Mouse (Mus musculus) brown adipose tissue, adult 24 weeks (tissue): Measurements from ENCODE around the gene Ddost. TPM values are rescaled to one million over a fixed set of nuclear protein-coding genes. Genes with fewer than 3 reads are reported as not detected.
A peak's percentile ranks its signal among the peaks of the same experiment; 100 is the strongest.

Experiments used
- H3K27ac ChIP-seq: fragments of 200-500 bp; replicated peaks from 2 replicates; pipeline ENCODE4 v1.5.1; 2012; ENCODE audit warnings: low read depth, mild to moderate bottlenecking, low read length
- H3K4me1 ChIP-seq: fragments of 200-500 bp; 2 replicates; pipeline ENCODE4 v1.6.1; 2012; ENCODE audit warnings: low read length, mixed read lengths; ENCODE audit not compliant: control insufficient read depth, insufficient read depth, insufficient read length
- H3K4me3 ChIP-seq: fragments of 200-500 bp; 2 replicates; pipeline ENCODE4 v1.5.1; 2012; ENCODE audit warnings: low read depth, mild to moderate bottlenecking, low read length, moderate library complexity; ENCODE audit not compliant: insufficient read depth
- polyA plus RNA-seq: library from polyadenylated mRNA; stranded (reverse); fragments of >200 nt; gene quantifications from 2 replicates; pipeline ENCODE4 v1.2.4, GENCODE M21; 2012; ENCODE audit not compliant: missing spikeins, insufficient read depth, insufficient read length

Gene Ddost
- polyA plus RNA-seq, result 39.1 and 40.6 TPM in 2 replicates

DNA sequence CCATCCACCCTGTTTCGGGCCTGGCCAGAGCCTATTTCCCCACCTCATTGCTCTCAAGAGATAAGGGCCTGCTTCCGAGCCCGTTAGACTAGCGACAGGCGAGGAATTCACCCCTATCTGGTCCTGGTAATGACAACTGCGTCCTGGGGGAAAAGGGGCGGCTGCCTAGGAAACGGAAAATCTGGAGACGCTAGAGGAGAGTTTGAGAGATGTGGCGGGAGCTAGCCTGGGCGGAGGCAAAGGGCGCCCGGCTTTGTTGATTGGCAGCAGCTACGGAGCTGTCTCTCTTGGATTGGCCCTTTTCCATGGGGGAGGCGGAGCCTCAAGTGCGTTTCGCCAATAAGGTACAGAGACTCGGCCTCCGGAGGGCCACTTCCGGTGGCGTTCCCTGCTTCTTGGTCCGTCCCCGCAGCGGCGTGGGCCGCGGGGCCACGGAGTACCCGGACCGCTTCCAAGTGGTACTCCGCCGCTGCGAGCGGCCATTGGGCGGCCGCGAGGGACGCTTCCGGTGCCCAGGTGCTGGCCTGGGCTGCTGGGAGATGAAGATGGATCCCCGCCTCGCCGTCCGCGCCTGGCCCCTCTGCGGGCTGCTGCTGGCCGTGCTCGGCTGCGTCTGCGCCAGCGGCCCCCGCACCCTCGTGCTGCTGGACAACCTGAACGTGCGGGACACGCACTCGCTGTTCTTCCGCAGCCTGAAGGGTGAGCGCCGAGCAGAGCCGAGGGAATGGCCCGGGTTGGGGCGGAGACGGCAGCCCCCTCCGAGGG is at the start of gene Ddost:
TSS of gene Ddost (plus strand) at position 391 of the 765 bp plus-strand sequence.
- no peak within 1 kb of the TSS for H3K27ac ChIP-seq
- peak within 1 kb of the TSS; percentile 81 for H3K4me3 ChIP-seq
- 0 out of 2 replicates have a peak, but pooled peaks cover 6% of the 10 kb centered on the region for H3K4me1 ChIP-seq

DNA sequence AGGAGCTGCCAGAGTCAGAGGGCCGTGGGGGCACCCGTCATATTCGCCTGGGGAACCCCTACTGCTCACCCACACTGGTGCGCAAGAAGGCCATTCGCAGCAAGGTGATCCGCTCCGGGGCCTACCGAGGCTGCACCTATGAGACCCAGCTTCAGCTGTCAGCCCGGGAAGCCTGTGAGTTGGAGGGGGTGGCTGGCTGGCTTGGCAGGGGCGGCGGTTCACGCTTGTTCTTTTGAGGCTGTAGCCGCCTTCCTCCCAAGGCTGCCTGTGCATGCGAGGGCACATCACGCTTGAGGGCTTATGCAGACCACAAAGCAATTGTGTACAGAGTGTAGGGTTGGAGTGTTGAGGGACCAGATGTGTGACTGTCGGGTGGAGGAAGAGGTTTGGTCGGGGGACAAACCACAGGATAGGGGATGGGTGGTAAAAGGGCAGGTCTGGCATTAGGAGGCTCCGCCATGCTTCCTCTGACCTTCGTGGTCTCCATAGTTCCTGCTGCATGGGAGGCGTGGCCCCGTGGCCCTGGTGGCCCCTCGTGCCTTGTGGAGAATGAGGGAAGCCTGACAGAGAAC is 47.3 kb upstream of the Ddost start:
- H3K4me1 ChIP-seq, result no peaks in the 10 kb centered on the region; the same call in 1 of the 2 replicates
- no peak overlapping the region for H3K27ac ChIP-seq
- no peak overlapping the region for H3K4me3 ChIP-seq

- Histone ChIP-seq H3K4me3 (no peak overlapping the region), H3K27ac (no peak overlapping the region), H3K4me1 (0 out of 2 replicates have a peak, but pooled peaks cover 2% of the 10 kb centered on the region)
These were observed 45.9 kb upstream of the Ddost start for GRCm38 (mm10) chr4:138258663-138259062.

DNA sequence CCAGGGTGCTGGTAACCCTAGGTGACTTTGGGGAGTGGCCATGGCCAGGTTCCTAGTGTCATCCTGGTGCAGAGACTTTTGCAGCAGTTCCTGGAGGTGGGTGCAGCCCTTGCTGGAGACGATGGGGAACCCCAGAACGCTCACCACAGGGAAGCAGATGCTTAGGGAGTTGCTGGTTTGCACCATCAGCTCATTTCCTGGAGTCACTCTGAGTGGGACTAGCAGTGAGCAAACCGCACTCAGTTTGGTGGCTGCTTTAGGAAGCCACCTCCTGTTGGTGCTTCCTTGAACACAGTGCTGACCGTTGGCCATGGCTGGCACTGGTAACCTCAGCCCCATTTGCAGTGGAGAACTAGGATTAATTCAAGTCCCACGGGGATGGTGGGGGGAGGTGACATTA is 45.0 kb upstream of the Ddost start:
- Histone ChIP-seq H3K27ac (no peak overlapping the region), H3K4me3 (no peak overlapping the region), H3K4me1 (0 out of 2 replicates have a peak, but pooled peaks cover 2% of the 10 kb centered on the region)

DNA sequence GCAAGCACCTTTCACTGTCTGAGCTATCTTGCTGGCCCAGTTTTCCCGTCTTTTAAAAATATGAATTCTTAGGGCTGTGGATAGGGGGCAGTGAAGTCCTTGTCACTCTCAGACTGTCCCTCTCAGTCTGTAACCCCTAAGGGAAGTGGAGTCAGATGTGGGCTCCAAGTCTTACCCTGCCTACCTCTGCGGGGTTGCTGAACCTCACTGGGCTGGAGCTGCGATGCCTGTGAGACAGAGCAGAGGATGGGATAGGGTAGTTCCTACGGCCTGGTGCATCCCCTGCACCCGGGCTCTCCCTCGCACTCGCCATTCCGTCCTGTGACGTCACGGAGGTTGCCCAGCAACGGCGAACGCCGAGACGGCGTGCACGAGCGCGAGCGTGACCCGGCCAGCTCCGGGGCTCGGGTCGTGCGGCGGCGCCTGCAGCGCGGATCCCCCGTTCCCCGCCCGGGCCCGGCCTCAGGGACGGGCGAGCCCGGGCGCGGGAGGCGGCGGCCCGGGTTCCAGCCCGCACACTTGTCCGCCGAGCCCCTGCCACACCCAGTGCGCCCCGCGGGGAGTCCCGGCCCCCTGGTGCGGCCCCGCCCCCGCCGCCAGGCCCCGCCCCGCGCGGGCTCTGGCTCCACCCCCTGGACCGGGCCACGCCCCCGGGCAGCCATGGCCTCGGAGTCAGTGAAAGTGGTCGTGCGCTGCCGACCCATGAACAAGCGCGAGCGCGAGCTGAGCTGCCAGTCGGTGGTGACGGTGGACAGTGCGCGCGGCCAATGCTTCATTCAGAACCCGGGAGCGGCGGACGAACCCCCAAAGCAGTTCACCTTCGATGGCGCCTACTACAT is 42.5 kb upstream of the Ddost start:
- no peak overlapping the region for H3K27ac ChIP-seq
- 0 out of 2 replicates have a peak, but pooled peaks cover 2% of the 10 kb centered on the region for H3K4me1 ChIP-seq
- peak overlapping the region; percentile 70 for H3K4me3 ChIP-seq

DNA sequence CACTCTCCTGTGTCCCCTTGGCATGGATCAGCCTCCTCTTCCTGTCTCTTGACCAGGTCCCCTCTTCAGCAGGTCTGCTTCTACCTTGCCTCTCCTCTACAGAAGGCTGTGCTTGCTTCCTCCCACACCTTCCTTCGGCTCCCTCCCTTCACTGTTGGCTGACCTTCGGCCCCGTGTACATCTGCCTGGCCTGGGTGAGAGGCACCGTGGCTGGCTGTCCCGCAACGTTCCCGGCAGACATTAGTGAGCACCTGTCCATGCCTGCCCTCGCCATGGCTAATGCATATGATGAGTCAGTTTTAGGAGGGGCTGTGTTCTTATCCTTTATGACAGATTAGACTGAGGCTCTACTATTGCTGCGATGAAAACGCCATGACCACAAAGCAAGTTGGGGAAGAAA is 36.7 kb upstream of the Ddost start:
- no peak overlapping the region for H3K27ac ChIP-seq
- no peak overlapping the region for H3K4me3 ChIP-seq
- no peaks in the 10 kb centered on the region for H3K4me1 ChIP-seq

- no peak overlapping the region for H3K27ac ChIP-seq
- no peaks in the 10 kb centered on the region for H3K4me1 ChIP-seq
- no peak overlapping the region for H3K4me3 ChIP-seq
These were observed 32.2 kb upstream of the Ddost start for GRCm38 (mm10) chr4:138272011-138272997.

GRCm38 (mm10) chr4:138278346-138278745 is 26.2 kb upstream of the Ddost start:
- Histone ChIP-seq H3K4me3 (no peak overlapping the region), H3K4me1 (no peaks in the 10 kb centered on the region), H3K27ac (no peak overlapping the region)

GRCm38 (mm10) chr4:138282834-138283233 is 21.7 kb upstream of the Ddost start:
- no peaks in the 10 kb centered on the region for H3K4me1 ChIP-seq
- no peak overlapping the region for H3K27ac ChIP-seq
- H3K4me3 ChIP-seq, result no peak overlapping the region

DNA sequence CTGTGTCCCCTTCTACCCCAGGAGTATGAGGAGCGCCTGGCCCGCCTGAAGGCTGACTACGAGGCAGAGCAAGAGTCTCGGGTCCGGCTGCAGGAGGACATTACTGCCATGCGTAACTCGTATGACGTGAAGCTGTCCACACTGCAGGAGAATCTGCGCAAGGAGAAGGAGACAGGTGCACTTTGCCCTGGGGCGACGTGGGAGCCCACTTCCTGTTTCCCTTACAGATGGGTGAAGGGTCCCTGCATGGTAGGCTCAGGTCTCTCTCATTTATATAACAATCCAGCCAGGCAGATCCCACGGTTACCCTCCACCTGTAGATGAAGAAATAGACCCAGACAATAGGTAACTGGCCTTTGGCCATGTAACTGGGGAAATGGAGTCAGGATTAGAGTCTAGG is 18.1 kb upstream of the Ddost start:
- no peaks in the 10 kb centered on the region for H3K4me1 ChIP-seq
- no peak overlapping the region for H3K27ac ChIP-seq
- no peak overlapping the region for H3K4me3 ChIP-seq

DNA sequence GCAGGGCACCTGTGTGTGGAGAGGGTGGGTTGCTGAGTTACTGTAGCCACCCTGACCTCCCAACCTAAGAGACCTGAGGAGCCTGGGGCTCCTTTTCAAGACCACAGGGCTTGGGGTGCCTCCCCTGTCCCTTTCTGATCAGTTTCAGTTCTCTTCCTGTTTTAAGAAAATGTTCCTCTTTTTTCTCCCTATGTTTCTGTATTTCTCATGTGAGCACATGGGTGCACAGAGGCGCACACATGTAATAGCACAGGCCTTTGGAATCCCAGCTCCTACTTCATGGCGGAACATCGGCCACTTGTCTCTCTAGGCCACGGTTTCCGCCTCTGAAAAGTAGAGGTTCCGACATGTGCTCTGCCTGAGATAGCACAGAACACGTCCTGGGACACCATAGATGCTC is 15.8 kb upstream of the Ddost start:
- Histone ChIP-seq H3K27ac (no peak overlapping the region), H3K4me1 (no peaks in the 10 kb centered on the region), H3K4me3 (no peak overlapping the region)

GRCm38 (mm10) chr4:138292028-138292427 is 12.5 kb upstream of the Ddost start:
- Histone ChIP-seq H3K4me3 (no peak overlapping the region), H3K27ac (no peak overlapping the region), H3K4me1 (no peaks in the 10 kb centered on the region)

GRCm38 (mm10) chr4:138293261-138293948 is 11.1 kb upstream of the Ddost start:
- Histone ChIP-seq H3K4me3 (no peak overlapping the region), H3K27ac (no peak overlapping the region), H3K4me1 (no peaks in the 10 kb centered on the region)
